Comparison of ENCODE assay signal across 20 mouse cellular contexts in the genomic region with DNA sequence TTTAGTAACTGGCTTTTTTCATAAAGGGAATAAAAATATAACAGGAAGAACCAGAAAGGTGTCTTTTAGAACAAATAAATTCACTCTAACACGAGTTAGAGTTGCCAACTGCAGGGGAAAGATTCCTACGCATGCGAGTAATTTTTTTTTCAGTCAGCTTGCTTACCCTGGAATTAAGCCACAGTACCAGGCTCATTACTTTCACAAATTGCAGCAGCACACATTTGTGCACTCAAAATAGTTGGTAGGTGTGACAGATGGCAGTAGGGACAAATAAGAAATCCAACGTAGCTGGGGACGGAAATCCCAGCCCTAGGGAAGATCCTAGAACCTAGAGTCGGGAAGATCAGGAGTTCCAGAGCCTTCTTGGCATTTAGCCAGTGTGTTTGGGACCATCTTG. TPM values are rescaled to one million over a fixed set of nuclear protein-coding genes. Genes with fewer than 3 reads are reported as not detected.
A peak's percentile ranks its signal among the peaks of the same experiment; 100 is the strongest.
DNase-seq lines count a peak whose midpoint lies in the region; ATAC-seq lines count a peak whose summit lies in the region.
"Had no signal": no experiment of that assay in that cellular context is flagged by ENCODE, and none has a peak within 500 bp of the region (broad histone marks: within the 10 kb centered on the region; RNA-seq: fewer than 3 reads in every experiment).

No protein-coding gene starts in this region.

- no peak for DNase-seq in frontal cortex, postnatal 14 days (ENCODE audit: low spot score in 2 of 2)
- peak; percentile 30 to 34 for DNase-seq in left cerebral cortex, postnatal 14 days (ENCODE audit: low spot score in 2 of 2)
- DNase-seq in left cerebral cortex, adult 11 months (ENCODE audit: low spot score): no peak
- DNase-seq in right cerebral cortex, postnatal 25 days: peak; percentile 30
- DNase-seq in right cerebral cortex, postnatal 36 days (ENCODE audit: low spot score in 2 of 2): no peak
- no peak for DNase-seq in heart, adult 9 months (ENCODE audit: low spot score in 2 of 2)
- DNase-seq: adrenal gland, adult 2 months; gastrocnemius, postnatal 25 days; heart, adult 18-20 months; heart, postnatal 14 days; kidney, adult 9 months; kidney, postnatal 25 days; liver; liver, postnatal 0 days; thymus, postnatal 25 days had no signal

- intact Hi-C loops in left cerebral cortex, postnatal 14 days (cut with DNase I): no loop called here

- ATAC-seq in frontal cortex, adult (ENCODE audit: low TSS enrichment): peak; percentile 48
- ATAC-seq: hindbrain, postnatal 0 days; intestine, embryonic 16.5 days; liver, postnatal 0 days; lung, postnatal 0 days; midbrain, embryonic 15.5 days had no signal

RNA-seq across cellular contexts. Expression of a gene that starts 22.1 kb away (rescaled TPM):
- total RNA-seq in left cerebral cortex, postnatal 14 days (2021): 1 to 10 TPM; 1.6 to 1.9 TPM

Comparison
In these comparisons a context has a peak if more than half of its experiments do, and no peak if none do; other contexts are left out.
1. DNase-seq: peak in left cerebral cortex, postnatal 14 days (2 of 2) and right cerebral cortex, postnatal 25 days (single experiment); none in frontal cortex, postnatal 14 days (0 of 2), left cerebral cortex, adult 11 months (single experiment), right cerebral cortex, postnatal 36 days (0 of 2) and heart, adult 9 months (0 of 2).